Mouse (Mus musculus): Measurements from ENCODE around the gene 2810459M11Rik. TPM values are rescaled to one million over a fixed set of nuclear protein-coding genes. Genes with fewer than 3 reads are reported as not detected.

Gene 2810459M11Rik
- polyA plus RNA-seq, 1 experiment, result 0.42 TPM

DNA sequence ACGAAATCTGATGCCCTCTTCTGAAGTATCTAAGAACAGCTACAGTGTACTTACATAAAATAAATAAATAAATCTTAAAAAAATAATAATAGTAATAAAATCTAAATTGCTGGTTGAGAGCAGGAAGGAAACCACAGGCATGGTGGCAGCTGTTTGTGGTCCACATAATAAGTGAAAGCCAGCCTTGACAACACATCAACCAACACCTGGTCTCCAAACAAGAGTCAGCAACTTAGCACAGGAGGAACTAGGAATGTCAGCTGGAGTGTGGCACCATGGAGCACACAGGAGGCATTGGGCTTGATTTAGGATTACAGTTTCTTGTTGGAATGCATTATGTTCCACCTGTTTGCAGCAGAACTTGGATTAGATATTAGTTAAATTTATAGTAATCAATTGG, 59.4 kb downstream of the 2810459M11Rik start:
- Histone ChIP-seq H3K4me1 (ENCODE audit: control insufficient read depth, insufficient read depth, low read length) (no peaks in the 10 kb centered on the region), H3K27me3 (ENCODE audit: control insufficient read depth, insufficient read depth, low read length, poor library complexity, severe bottlenecking) (no peaks in the 10 kb centered on the region), H3K9me3 (replicated peaks; ENCODE audit: control insufficient read depth, insufficient read depth, low read length, poor library complexity, severe bottlenecking) (no peaks in the 10 kb centered on the region), H3K9ac (ENCODE audit: low read depth, poor library complexity, severe bottlenecking) (no peak overlapping the region), H3K36me3 (ENCODE audit: control insufficient read depth, insufficient read depth, low read length, poor library complexity, severe bottlenecking) (peaks cover 9% of the 10 kb centered on the region), H3K4me3 (ENCODE audit: low read depth, low read length) (no peak overlapping the region), H3K27ac (ENCODE audit: insufficient read depth, low read length) (no peak overlapping the region)
- TF ChIP-seq POLR2A (IDR thresholded peaks at IDR 0.05; ENCODE audit: insufficient read depth, low read length) (no peak), CTCF (IDR thresholded peaks at IDR 0.05; ENCODE audit: low read depth, low read length) (no peak), EP300 (IDR thresholded peaks at IDR 0.05; ENCODE audit: insufficient read depth, low read depth, low read length) (no peak)

Other genes with a start within 250 kb of the 2810459M11Rik start
- 51.2 and 57.5 TPM in 2 replicates for gene Itm2c, start 151.6 kb upstream of the 2810459M11Rik start, polyA plus RNA-seq (2011; ENCODE audit: insufficient read depth, insufficient read length, low read depth, missing spikeins)
- gene 4933407L21Rik, start 117.4 kb upstream of the 2810459M11Rik start, polyA plus RNA-seq (2011; ENCODE audit: insufficient read depth, insufficient read length, low read depth, missing spikeins), result not detected in 2 replicates
- not detected in 2 replicates for gene Gpr55, start 84.9 kb upstream of the 2810459M11Rik start, polyA plus RNA-seq (2011; ENCODE audit: insufficient read depth, insufficient read length, low read depth, missing spikeins)
- not detected in 2 replicates for gene Spata3, start 29.0 kb upstream of the 2810459M11Rik start, polyA plus RNA-seq (2011; ENCODE audit: insufficient read depth, insufficient read length, low read depth, missing spikeins)
- 174 and 180 TPM in 2 replicates for gene Psmd1, start 18.5 kb downstream of the 2810459M11Rik start, polyA plus RNA-seq (2011; ENCODE audit: insufficient read depth, insufficient read length, low read depth, missing spikeins)
- not detected in 2 replicates for gene Htr2b, start 66.1 kb downstream of the 2810459M11Rik start, polyA plus RNA-seq (2011; ENCODE audit: insufficient read depth, insufficient read length, low read depth, missing spikeins)
- gene Gm21972, start 87.8 kb downstream of the 2810459M11Rik start, polyA plus RNA-seq (2011; ENCODE audit: insufficient read depth, insufficient read length, low read depth, missing spikeins), result 4.1 TPM in 1 of 2 replicates, not detected in the other
- gene Armc9, start 108.9 kb downstream of the 2810459M11Rik start, polyA plus RNA-seq (2011; ENCODE audit: insufficient read depth, insufficient read length, low read depth, missing spikeins), result 13.7 and 15.5 TPM in 2 replicates

Measured in ES-Bruce4 (cell line).